Mouse (Mus musculus): ENCODE data around the gene Bmyc. TPM values are rescaled to one million over a fixed set of nuclear protein-coding genes. Genes with fewer than 3 reads are reported as not detected.
"Not testable (repeated sequence)": the region's sequence is repeated elsewhere in the genome, so short reads cannot be mapped to it uniquely, and the experiment has no call there.

Gene Bmyc
- total RNA-seq, 2 experiments from 2014 or later = 9.3 to 25.9 TPM

DNA sequence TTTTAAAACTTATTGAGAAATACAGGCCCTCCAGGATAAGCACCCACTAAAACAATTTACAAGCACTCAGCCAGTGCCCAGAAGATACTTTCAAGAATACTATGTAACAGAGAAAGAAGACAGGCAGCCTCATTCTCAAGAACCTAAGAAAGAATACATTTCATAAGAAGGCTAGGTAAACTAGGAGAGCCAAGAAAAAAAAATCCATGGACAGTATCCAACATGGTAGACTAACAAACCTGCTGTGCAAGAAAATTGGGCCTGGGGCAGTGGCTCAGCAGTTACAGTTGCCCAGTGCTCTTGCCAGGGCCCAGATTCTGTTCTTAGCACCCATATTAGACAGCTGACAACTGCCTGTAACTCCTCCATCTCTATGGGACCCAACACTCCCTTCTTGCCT, 10.7 kb downstream of the Bmyc start:
- ATAC-seq (ENCODE audit: poor library complexity, severe bottlenecking) = no peak

GRCm38 (mm10) chr2:25733199-25733930, 26.8 kb downstream of the Bmyc start:
- no peak for ATAC-seq (ENCODE audit: poor library complexity, severe bottlenecking)

GRCm38 (mm10) chr2:25736709-25737108, 30.2 kb downstream of the Bmyc start, which contains the start of gene Obp2b:
Gene Obp2b, plus strand, starts transcription at chr2:25737009.
- ATAC-seq (ENCODE audit: poor library complexity, severe bottlenecking) = not testable (repeated sequence)

DNA sequence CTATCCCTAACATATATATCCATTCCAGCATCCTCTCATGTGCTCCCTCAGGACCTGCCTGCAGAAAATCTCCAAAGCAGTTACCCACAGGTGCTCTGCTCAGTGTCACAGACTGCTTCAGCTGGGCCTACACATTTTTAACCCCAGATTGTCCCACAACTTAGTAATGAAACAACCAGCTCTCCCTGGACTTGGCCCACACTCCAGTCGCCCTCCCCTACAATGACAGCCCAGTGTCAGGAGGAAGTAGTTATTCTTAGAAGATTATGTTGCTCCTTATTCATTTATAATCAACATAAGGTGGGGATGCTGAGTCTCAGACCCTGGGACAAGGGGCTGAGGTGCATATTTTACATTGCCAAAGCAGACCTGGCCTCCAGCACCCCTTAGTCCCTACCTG, 35.1 kb downstream of the Bmyc start:
- ATAC-seq (ENCODE audit: poor library complexity, severe bottlenecking) = no peak

- no peak for ATAC-seq (ENCODE audit: poor library complexity, severe bottlenecking)
Measured at GRCm38 (mm10) chr2:25754201-25754600, 47.7 kb downstream of the Bmyc start.

Other genes starting within 250 kb of the Bmyc start
- gene Clic3, start 249.9 kb upstream of the Bmyc start, total RNA-seq (2015) = not detected in 2 replicates
- gene Clic3, start 249.9 kb upstream of the Bmyc start, total RNA-seq (2017) = not detected in 2 replicates
- 36.3 and 36.5 TPM in 2 replicates for gene Paxx, start 245.6 kb upstream of the Bmyc start, total RNA-seq (2015)
- gene Paxx, start 245.6 kb upstream of the Bmyc start, total RNA-seq (2017) = 25.7 and 29.6 TPM in 2 replicates
- gene Ptgds, start 236.7 kb upstream of the Bmyc start, total RNA-seq (2015) = not detected in 2 replicates
- gene Ptgds, start 236.7 kb upstream of the Bmyc start, total RNA-seq (2017) = not detected in 2 replicates
- gene Lcn12, start 212.8 kb upstream of the Bmyc start, total RNA-seq (2015) = not detected in 2 replicates
- not detected in 2 replicates for gene Lcn12, start 212.8 kb upstream of the Bmyc start, total RNA-seq (2017)
- gene Fbxw5, start 206.0 kb upstream of the Bmyc start, total RNA-seq (2015) = 23.4 and 32.3 TPM in 2 replicates
- 15.5 and 19.8 TPM in 2 replicates for gene Fbxw5, start 206.0 kb upstream of the Bmyc start, total RNA-seq (2017)
- gene C8g, start 205.0 kb upstream of the Bmyc start, total RNA-seq (2015) = 0.18 and 2.1 TPM in 2 replicates
- gene C8g, start 205.0 kb upstream of the Bmyc start, total RNA-seq (2017) = 0.44 and 1.2 TPM in 2 replicates
- 9.1 and 9.4 TPM in 2 replicates for gene Traf2, start 159.8 kb upstream of the Bmyc start, total RNA-seq (2015)
- 12.6 and 15.3 TPM in 2 replicates for gene Traf2, start 159.8 kb upstream of the Bmyc start, total RNA-seq (2017)
- 155 and 171 TPM in 2 replicates for gene Edf1, start 148.9 kb upstream of the Bmyc start, total RNA-seq (2015)
- gene Edf1, start 148.9 kb upstream of the Bmyc start, total RNA-seq (2017) = 133 and 145 TPM in 2 replicates
- 0.09 and 2.3 TPM in 2 replicates for gene Mamdc4, start 131.9 kb upstream of the Bmyc start, total RNA-seq (2015)
- 0.15 and 5.0 TPM in 2 replicates for gene Mamdc4, start 131.9 kb upstream of the Bmyc start, total RNA-seq (2017)
- 12.7 and 15.1 TPM in 2 replicates for gene Phpt1, start 131.5 kb upstream of the Bmyc start, total RNA-seq (2015)
- 8.4 and 11.8 TPM in 2 replicates for gene Phpt1, start 131.5 kb upstream of the Bmyc start, total RNA-seq (2017)
- gene Ajm1, start 125.0 kb upstream of the Bmyc start, total RNA-seq (2015) = not detected in 2 replicates
- not detected in 2 replicates for gene Ajm1, start 125.0 kb upstream of the Bmyc start, total RNA-seq (2017)
- gene Rabl6, start 98.2 kb upstream of the Bmyc start, total RNA-seq (2015) = 18.3 and 25.7 TPM in 2 replicates
- gene Rabl6, start 98.2 kb upstream of the Bmyc start, total RNA-seq (2017) = 34.0 and 43.0 TPM in 2 replicates
- gene Ccdc183, start 89.1 kb upstream of the Bmyc start, total RNA-seq (2015) = not detected in 2 replicates
- gene Ccdc183, start 89.1 kb upstream of the Bmyc start, total RNA-seq (2017) = not detected in 2 replicates
- 8.4 and 19.2 TPM in 2 replicates for gene Tmem141, start 84.7 kb upstream of the Bmyc start, total RNA-seq (2015)
- 18.5 and 25.2 TPM in 2 replicates for gene Tmem141, start 84.7 kb upstream of the Bmyc start, total RNA-seq (2017)
- gene Fcna, start 78.7 kb upstream of the Bmyc start, total RNA-seq (2015) = 1.1 and 1.9 TPM in 2 replicates
- gene Fcna, start 78.7 kb upstream of the Bmyc start, total RNA-seq (2017) = 2.2 and 3.2 TPM in 2 replicates
- gene Lcn8, start 53.6 kb upstream of the Bmyc start, total RNA-seq (2015) = not detected in 2 replicates
- gene Lcn8, start 53.6 kb upstream of the Bmyc start, total RNA-seq (2017) = not detected in 2 replicates
- gene Lcn5, start 48.8 kb upstream of the Bmyc start, total RNA-seq (2015) = not detected in 2 replicates
- not detected in 2 replicates for gene Lcn5, start 48.8 kb upstream of the Bmyc start, total RNA-seq (2017)
- not detected in 2 replicates for gene Lcn6, start 30.0 kb upstream of the Bmyc start, total RNA-seq (2015)
- not detected in 2 replicates for gene Lcn6, start 30.0 kb upstream of the Bmyc start, total RNA-seq (2017)
- not detected in 2 replicates for gene Lcn10, start 24.0 kb upstream of the Bmyc start, total RNA-seq (2015)
- not detected in 2 replicates for gene Lcn10, start 24.0 kb upstream of the Bmyc start, total RNA-seq (2017)
- not detected in 2 replicates for gene Obp2a, start 6.7 kb upstream of the Bmyc start, total RNA-seq (2015)
- not detected in 2 replicates for gene Obp2a, start 6.7 kb upstream of the Bmyc start, total RNA-seq (2017)
- gene Obp2b, start 30.3 kb downstream of the Bmyc start, total RNA-seq (2015) = not detected in 2 replicates
- gene Obp2b, start 30.3 kb downstream of the Bmyc start, total RNA-seq (2017) = not detected in 2 replicates
- gene Lcn3, start 58.8 kb downstream of the Bmyc start, total RNA-seq (2015) = not detected in 2 replicates
- gene Lcn3, start 58.8 kb downstream of the Bmyc start, total RNA-seq (2017) = not detected in 2 replicates
- not detected in 2 replicates for gene Lcn11, start 70.3 kb downstream of the Bmyc start, total RNA-seq (2015)
- gene Lcn11, start 70.3 kb downstream of the Bmyc start, total RNA-seq (2017) = not detected in 2 replicates
- not detected in 2 replicates for gene Gm13539, start 75.5 kb downstream of the Bmyc start, total RNA-seq (2015)
- not detected in 2 replicates for gene Gm13539, start 75.5 kb downstream of the Bmyc start, total RNA-seq (2017)
- gene Glt6d1, start 109.1 kb downstream of the Bmyc start, total RNA-seq (2015) = not detected in 2 replicates
- not detected in 2 replicates for gene Glt6d1, start 109.1 kb downstream of the Bmyc start, total RNA-seq (2017)
- not detected in 2 replicates for gene Lcn9, start 116.4 kb downstream of the Bmyc start, total RNA-seq (2015)
- not detected in 2 replicates for gene Lcn9, start 116.4 kb downstream of the Bmyc start, total RNA-seq (2017)
- gene Sohlh1, start 140.5 kb downstream of the Bmyc start, total RNA-seq (2015) = not detected in 2 replicates
- not detected in 2 replicates for gene Sohlh1, start 140.5 kb downstream of the Bmyc start, total RNA-seq (2017)
- not detected in 2 replicates for gene Kcnt1, start 157.0 kb downstream of the Bmyc start, total RNA-seq (2015)
- not detected in 2 replicates for gene Kcnt1, start 157.0 kb downstream of the Bmyc start, total RNA-seq (2017)